Mouse (Mus musculus) small intestine, adult 2 months (tissue): ENCODE results near the gene Ctnnbl1. TPM values are rescaled to one million over a fixed set of nuclear protein-coding genes. Genes with fewer than 3 reads are reported as not detected.

Source experiments
- H3K27ac ChIP-seq: fragments of 200-500 bp; 2 replicates; pipeline ENCODE4 v1.5.1; 2012; ENCODE audit warnings: low read depth, low read length, control low read depth, inconsistent platforms; ENCODE audit not compliant: insufficient read depth
- H3K27me3 ChIP-seq: fragments of 200-500 bp; 2 replicates; pipeline ENCODE4 v1.6.1; 2012; ENCODE audit warnings: mild to moderate bottlenecking, moderate library complexity, low read length, inconsistent platforms; ENCODE audit not compliant: control insufficient read depth, insufficient read depth
- H3K36me3 ChIP-seq: fragments of 200-500 bp; 2 replicates; pipeline ENCODE4 v1.6.1; 2012; ENCODE audit warnings: mild to moderate bottlenecking, low read length, control low read depth, inconsistent platforms; ENCODE audit not compliant: control insufficient read depth, insufficient read depth
- H3K4me1 ChIP-seq: fragments of 200-500 bp; 2 replicates; pipeline ENCODE4 v1.6.1; 2012; ENCODE audit warnings: low read length, inconsistent platforms, mixed read lengths; ENCODE audit not compliant: control insufficient read depth, insufficient read depth, insufficient read length
- H3K4me3 ChIP-seq: fragments of 200-500 bp; 2 replicates; pipeline ENCODE4 v1.5.1; 2012; ENCODE audit warnings: low read depth, mild to moderate bottlenecking, control low read depth, inconsistent platforms, low read length, moderate library complexity
- CTCF ChIP-seq: fragments of 200-500 bp; IDR thresholded peaks from 2 replicates; pipeline ENCODE4 v1.5.1; 2012; ENCODE audit warnings: low read depth, mild to moderate bottlenecking, control low read depth, inconsistent platforms, low read length, moderate library complexity, mixed read lengths; ENCODE audit not compliant: insufficient replicate concordance, insufficient read length; ENCODE audit errors: extremely low read depth
- POLR2A ChIP-seq: fragments of 200-500 bp; IDR thresholded peaks from 2 replicates; pipeline ENCODE4 v1.6.1; 2012; ENCODE audit warnings: low read depth, mild to moderate bottlenecking, control low read depth, inconsistent platforms, low read length, moderate library complexity
- WGBS: fragments of 180-500 bp; shearing (Covaris S2); methylation state at CpG from one replicate; pipeline ENCODE4 v1.1.7; 2018; 5-methylcytosine and 5-hydroxymethylcytosine counted together
- polyA plus RNA-seq: library from polyadenylated mRNA; depleted of rRNA; stranded (reverse); fragments of >200 nt; gene quantifications from 2 replicates; pipeline ENCODE4 v1.2.3, GENCODE M21; 2012

Ctnnbl1 gene
- polyA plus RNA-seq, 1 experiment: 17.2 TPM

DNA sequence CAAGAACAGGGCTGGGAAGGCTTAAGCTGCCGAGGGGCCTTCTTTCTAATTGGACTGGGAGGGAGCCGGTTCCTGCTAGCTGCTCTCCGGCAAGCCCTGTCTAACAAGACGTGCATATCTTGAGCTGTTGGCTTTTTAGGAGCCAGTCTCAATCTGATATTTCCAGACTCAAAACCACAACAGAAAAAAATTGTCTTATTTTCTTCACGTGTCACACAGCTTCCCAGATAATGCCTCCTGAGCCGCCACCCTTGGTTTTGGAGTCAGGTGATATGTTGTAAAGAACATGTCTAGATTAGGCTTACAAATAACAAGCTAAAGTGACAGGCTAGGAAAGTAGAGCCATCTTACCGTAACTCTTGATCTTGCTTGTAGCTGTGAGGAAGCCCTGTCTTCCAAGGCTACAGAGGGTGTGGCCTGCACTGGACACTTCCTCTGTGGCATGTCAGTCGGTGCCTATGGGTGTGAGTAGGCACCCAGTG lies 56.7 kb downstream of the Ctnnbl1 start:
- H3K36me3 ChIP-seq: peaks cover 11% of the 10 kb centered on the region
- TF ChIP-seq POLR2A: no peak
- TF ChIP-seq CTCF: no peak
- H3K4me1 ChIP-seq: 0 out of 2 replicates have a peak, but pooled peaks cover 2% of the 10 kb centered on the region
- no peak overlapping the region for H3K27ac ChIP-seq
- H3K27me3 ChIP-seq: no peaks in the 10 kb centered on the region
- 76% methylated on average over 8 of the region's 8 CpGs for WGBS
- H3K4me3 ChIP-seq: no peak overlapping the region

DNA sequence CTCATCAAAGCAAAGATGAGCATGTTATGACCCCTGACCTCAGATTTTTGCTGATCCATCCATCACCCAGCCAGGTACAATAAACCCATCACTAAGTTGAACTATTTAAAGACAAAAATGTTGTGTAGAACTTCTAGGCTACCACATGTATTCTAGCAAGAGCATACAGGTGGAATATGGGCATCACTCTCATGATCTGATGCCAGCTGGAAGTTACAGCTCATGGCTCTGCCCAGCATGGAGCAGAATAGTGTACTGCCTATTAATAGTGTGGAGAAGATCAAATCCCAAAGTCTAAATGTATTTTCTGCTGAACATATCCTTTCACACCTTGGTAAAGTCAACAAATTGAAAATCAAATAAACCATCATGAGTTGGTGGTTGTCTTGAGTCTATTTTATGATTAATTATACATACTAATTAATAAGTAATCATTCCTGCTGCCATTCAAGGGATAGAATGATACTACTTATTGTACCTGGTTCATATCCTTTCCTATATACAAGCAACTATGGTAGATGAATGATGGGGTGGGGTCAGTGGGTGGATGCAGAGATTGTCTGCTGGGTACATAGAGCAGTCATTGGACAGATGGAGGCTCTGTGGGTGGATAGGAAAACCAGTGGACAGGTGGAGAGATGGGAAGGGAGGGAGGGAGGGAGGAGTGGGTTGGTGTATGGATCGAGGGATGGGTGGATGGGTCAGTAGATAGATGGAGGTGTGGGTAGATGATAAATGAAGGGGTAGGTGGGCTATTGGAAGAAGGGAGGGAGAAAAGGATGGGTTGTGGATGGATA lies 58.6 kb downstream of the Ctnnbl1 start:
- H3K4me1 ChIP-seq: 0 out of 2 replicates have a peak, but pooled peaks cover 2% of the 10 kb centered on the region
- TF ChIP-seq POLR2A (no peak), CTCF (no peak)
- H3K27me3 ChIP-seq: no peaks in the 10 kb centered on the region
- H3K36me3 ChIP-seq: peaks cover 10% of the 10 kb centered on the region
- H3K27ac ChIP-seq: no peak overlapping the region
- WGBS: 100% methylated on average over 1 of the region's 1 CpGs
- H3K4me3 ChIP-seq: no peak overlapping the region

DNA sequence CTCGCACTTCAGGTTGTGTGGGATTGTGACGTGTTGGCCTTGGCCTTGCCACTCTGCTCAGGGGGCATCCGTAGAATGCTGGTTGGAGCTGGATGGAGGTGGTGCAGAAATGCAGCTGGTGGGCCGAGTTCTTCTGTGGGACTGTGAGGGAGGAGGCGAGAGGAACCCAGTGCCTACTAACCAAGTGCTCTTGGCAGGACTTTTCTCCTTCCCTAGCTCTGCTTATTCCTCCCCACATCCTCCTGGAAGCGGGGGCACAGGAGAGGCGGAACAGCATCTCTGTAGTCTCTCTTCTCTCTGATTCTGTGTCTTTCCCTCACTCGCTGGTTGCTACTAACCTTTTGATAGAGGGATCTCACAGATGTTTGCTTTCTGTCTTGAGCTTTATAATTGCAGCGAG lies 62.3 kb downstream of the Ctnnbl1 start:
- Histone ChIP-seq H3K27ac (no peak overlapping the region), H3K4me3 (no peak overlapping the region), H3K36me3 (peaks cover 6% of the 10 kb centered on the region), H3K27me3 (no peaks in the 10 kb centered on the region), H3K4me1 (0 out of 2 replicates have a peak, but pooled peaks cover 3% of the 10 kb centered on the region)
- WGBS: 95% methylated on average over 9 of the region's 9 CpGs
- no peak for TF ChIP-seq CTCF
- no peak for TF ChIP-seq POLR2A

DNA sequence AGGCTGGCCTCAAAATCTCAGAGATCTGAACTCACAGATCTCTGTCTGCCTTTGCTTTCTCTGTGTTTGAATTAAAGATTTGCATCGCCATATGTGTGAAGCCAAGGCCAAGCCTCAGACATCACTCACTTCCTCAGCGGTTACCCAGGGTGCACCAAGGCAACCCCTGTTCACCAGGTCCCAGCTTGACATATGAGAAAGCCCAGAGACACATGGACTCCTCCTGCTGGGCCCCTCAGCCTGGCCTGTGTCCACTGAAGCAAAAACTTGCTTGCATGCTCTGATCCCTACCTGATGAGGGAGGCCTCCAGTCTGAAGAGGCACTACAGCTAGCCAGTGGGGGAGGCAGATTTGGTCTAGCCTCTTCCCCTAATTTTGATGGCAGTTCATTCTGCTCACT lies 63.1 kb downstream of the Ctnnbl1 start:
- Histone ChIP-seq H3K4me3 (no peak overlapping the region), H3K36me3 (peaks cover 6% of the 10 kb centered on the region), H3K27me3 (no peaks in the 10 kb centered on the region), H3K4me1 (0 out of 2 replicates have a peak, but pooled peaks cover 2% of the 10 kb centered on the region), H3K27ac (no peak overlapping the region)
- TF ChIP-seq POLR2A (no peak), CTCF (no peak)
- WGBS: 95% methylated on average over 2 of the region's 2 CpGs

DNA sequence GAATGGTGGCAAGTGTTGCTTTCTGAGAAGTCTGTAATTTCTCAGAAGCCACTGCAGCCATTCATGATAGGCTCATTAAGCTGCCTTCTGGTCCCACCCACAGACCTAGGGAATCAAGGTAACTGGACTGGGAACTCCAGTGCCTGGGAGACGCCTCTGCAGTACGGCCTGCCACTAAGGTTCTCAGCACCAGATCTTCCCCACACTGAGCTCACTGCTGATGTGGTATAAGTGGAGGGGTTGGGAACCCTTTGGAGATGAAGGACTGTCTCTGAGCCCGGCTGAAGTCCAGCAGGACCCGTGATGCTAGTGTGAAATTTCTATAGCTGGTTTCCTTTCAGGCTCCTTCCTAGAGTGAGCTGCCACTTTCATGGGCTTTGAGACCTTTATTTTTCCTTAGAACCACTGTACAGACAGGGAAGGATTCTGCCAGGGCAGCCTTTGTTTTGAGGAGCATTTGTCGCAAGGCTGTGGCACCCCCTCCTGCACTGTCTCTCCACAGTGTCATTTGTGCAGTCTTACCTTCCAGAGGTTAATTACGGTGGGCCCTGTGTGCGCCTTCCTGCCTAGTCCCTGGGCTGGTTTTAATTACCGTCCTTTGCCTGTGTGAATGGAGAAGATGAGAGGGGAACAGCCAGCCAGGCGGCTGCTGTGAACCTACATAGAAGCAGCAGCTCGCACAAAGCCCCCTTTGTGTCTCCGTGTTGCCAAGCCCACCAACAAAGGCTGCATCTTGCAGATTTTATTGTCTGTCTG lies 63.7 kb downstream of the Ctnnbl1 start:
- H3K36me3 ChIP-seq: peaks cover 6% of the 10 kb centered on the region
- no peaks in the 10 kb centered on the region for H3K27me3 ChIP-seq
- H3K4me1 ChIP-seq: 0 out of 2 replicates have a peak, but pooled peaks cover 2% of the 10 kb centered on the region
- H3K4me3 ChIP-seq: no peak overlapping the region
- no peak for TF ChIP-seq CTCF
- no peak for TF ChIP-seq POLR2A
- 86% methylated on average over 11 of the region's 11 CpGs for WGBS
- no peak overlapping the region for H3K27ac ChIP-seq

DNA sequence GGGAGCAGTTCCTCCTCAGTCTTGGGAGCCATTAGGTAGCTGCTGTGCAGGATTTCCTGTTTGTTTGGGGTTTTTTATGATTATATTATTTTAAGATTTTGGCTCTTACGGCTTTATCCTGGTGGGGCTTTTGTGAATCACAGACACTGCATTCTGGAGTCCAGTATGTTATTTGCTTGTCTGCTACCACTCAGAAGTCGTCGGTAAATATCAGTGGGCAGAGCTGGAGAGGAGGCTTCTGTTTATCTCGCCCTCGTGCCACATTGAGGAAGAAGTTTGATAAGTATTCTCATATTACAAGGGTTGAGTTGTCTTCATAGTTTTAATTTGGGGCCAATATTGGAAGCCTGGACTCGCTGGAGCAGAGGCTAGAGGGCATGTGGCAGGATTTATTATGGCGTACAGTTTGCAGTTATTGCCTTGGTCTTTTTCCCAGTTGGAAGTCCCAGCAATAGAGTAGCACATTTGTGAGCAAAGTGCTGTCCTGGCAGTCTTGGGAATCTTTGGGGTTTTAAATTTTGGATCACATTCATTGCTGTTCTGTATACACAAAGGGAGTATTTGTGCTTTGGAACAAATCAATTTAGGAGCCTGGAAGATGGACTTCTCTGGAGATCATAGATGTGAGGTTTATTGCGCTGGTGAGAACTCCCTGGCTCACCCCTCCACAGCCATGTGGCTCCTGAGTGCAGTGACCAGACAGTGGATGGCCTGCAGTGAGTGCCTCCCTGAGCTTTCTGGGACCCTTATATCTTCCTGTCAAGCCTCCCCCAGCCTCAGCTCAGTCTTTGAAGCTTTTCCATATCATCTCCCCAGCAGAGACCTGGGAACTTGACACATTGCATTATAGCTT lies 64.5 kb downstream of the Ctnnbl1 start:
- TF ChIP-seq CTCF: no peak
- TF ChIP-seq POLR2A: no peak
- H3K27ac ChIP-seq: no peak overlapping the region
- WGBS: 64% methylated on average over 8 of the region's 8 CpGs

More for the DNA sequence above, 64.5 kb downstream of the Ctnnbl1 start:
- no peaks in the 10 kb centered on the region for H3K27me3 ChIP-seq
- no peak overlapping the region for H3K4me3 ChIP-seq
- peaks cover 6% of the 10 kb centered on the region for H3K36me3 ChIP-seq
- 0 out of 2 replicates have a peak, but pooled peaks cover 2% of the 10 kb centered on the region for H3K4me1 ChIP-seq
